Mouse (Mus musculus) liver, postnatal 0 days (tissue): ENCODE results near the gene Tube1. TPM values are rescaled to one million over a fixed set of nuclear protein-coding genes. Genes with fewer than 3 reads are reported as not detected.
A peak's percentile ranks its signal among the peaks of the same experiment; 100 is the strongest.

Experiments
- ATAC-seq: fragments of 200-750 bp; cut with Nextera tagmentation; 2 replicates; pipeline ENCODE4 v1.8.0; 2017; ENCODE audit warnings: mild to moderate bottlenecking, moderate library complexity
- DNase-seq: peaks from one replicate; pipeline ENCODE4 v3.0.0-alpha.2; 2016
- H3K27ac ChIP-seq: fragments of 300-500 bp; sonication (generic); 2 replicates; pipeline ENCODE4 v1.5.1; 2014; ENCODE audit warnings: antibody characterized with exemption, moderate library complexity, mild to moderate bottlenecking, low read depth
- H3K27me3 ChIP-seq: fragments of 300-500 bp; sonication (generic); 2 replicates; pipeline ENCODE4 v1.6.1; 2014; ENCODE audit warnings: low read length, control low read depth, mixed read lengths; ENCODE audit not compliant: insufficient read depth
- H3K36me3 ChIP-seq: fragments of 300-500 bp; sonication (generic); replicated peaks from 2 replicates; pipeline ENCODE4 v1.6.1; 2014; ENCODE audit warnings: mild to moderate bottlenecking, control low read depth, low read length, moderate library complexity, mixed read lengths; ENCODE audit not compliant: insufficient read depth
- H3K4me1 ChIP-seq: fragments of 300-500 bp; sonication (generic); 2 replicates; pipeline ENCODE4 v1.6.1; 2014; ENCODE audit warnings: antibody characterized with exemption, mild to moderate bottlenecking, control low read depth; ENCODE audit not compliant: insufficient read depth
- H3K4me2 ChIP-seq: fragments of 300-500 bp; sonication (generic); 2 replicates; pipeline ENCODE4 v1.6.1; 2014; ENCODE audit warnings: low read depth, mild to moderate bottlenecking, low read length, moderate library complexity, mixed read lengths
- H3K4me3 ChIP-seq: fragments of 300-500 bp; sonication (generic); 2 replicates; pipeline ENCODE4 v1.5.1; 2014; ENCODE audit warnings: low read depth, low read length
- H3K9ac ChIP-seq: fragments of 300-500 bp; sonication (generic); replicated peaks from 2 replicates; pipeline ENCODE4 v1.6.1; 2014; ENCODE audit warnings: mild to moderate bottlenecking, moderate library complexity
- H3K9me3 ChIP-seq: fragments of 300-500 bp; sonication (generic); 2 replicates; pipeline ENCODE4 v1.6.1; 2016; ENCODE audit warnings: mild to moderate bottlenecking, control low read depth, low read length, mixed read lengths
- CTCF ChIP-seq: sonication (generic); IDR thresholded peaks from 2 replicates; pipeline ENCODE4 v1.5.1; 2016; ENCODE audit warnings: antibody characterized with exemption, low read depth
- EP300 ChIP-seq: IDR thresholded peaks from 2 replicates; pipeline ENCODE4 v1.6.1; 2016; ENCODE audit warnings: antibody characterized with exemption, low read depth, mild to moderate bottlenecking
- WGBS: fragments of 180-500 bp; shearing (Covaris S2); extraction: QIAGEN DNeasy Blood & Tissue Kit; methylation state at CpG from one replicate; pipeline ENCODE4 v1.1.7; 2014; ENCODE audit not compliant: insufficient replicate concordance; 5-methylcytosine and 5-hydroxymethylcytosine counted together
- polyA plus RNA-seq: library from polyadenylated mRNA; unstranded; fragments of >200 nt; fragmentation: Nextera tagmentation; extraction: Ambion mirVana; gene quantifications from 2 replicates; pipeline ENCODE4 v1.2.1, GENCODE M21; 2015

Tube1 gene
- polyA plus RNA-seq, 1 experiment from 2014 or later = 2.2 TPM

GRCm38 (mm10) chr10:39162666-39163484 lies 29.1 kb downstream of the Tube1 start:
- no peak for TF ChIP-seq CTCF
- no peak for TF ChIP-seq EP300
- H3K27ac ChIP-seq = no peak overlapping the region
- no peak for DNase-seq
- WGBS = 47% methylated on average over 18 of the region's 18 CpGs
- H3K9me3 ChIP-seq = no peaks in the 10 kb centered on the region
- no peaks in the 10 kb centered on the region for H3K36me3 ChIP-seq
- H3K27me3 ChIP-seq = 0 out of 2 replicates have a peak, but pooled peaks cover 3% of the 10 kb centered on the region
- H3K4me2 ChIP-seq = peak overlapping the region; percentile 55
- H3K4me3 ChIP-seq = no peak overlapping the region
- H3K4me1 ChIP-seq = peaks cover 7% of the 10 kb centered on the region; the same call in 1 of the 2 replicates
- no peak overlapping the region for H3K9ac ChIP-seq
- ATAC-seq = peak; percentile 53; the same call in 1 of the 2 replicates

DNA sequence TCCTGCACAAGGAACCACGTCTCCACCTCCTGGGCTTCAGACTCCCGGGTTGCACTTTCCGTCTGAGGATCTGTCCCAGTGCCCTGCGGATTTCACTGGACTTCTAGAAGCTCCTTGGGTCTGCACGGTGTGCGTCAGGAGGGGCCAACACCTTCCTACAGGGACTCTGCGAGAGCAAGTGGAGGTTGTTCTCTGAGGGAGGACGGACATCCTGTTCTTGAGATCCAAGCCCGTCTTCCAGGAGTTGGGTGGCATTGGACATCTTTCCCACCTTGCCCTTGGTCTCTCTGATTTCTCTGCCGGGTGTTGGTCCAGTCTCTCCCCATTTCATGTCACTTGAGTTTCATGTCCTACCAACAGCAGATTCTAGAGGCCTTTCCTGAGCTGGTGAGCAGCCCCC lies 29.9 kb downstream of the Tube1 start, which contains the start of gene Ccn6:
Gene Ccn6 (minus strand): TSS at position 101 of the 400 bp plus-strand sequence.
- DNase-seq (no peak), ATAC-seq (no peak)
- H3K9ac ChIP-seq = no peak within 1 kb of the TSS
- whole genome bisulfite sequencing = 80% methylated on average over 10 of the region's 10 CpGs
- H3K27ac ChIP-seq = no peak within 1 kb of the TSS
- peak within 1 kb of the TSS; percentile 55 for H3K4me2 ChIP-seq
- TF ChIP-seq CTCF (no peak), EP300 (no peak)
- H3K9me3 ChIP-seq = no peaks in the 10 kb centered on the region
- H3K36me3 ChIP-seq = no peaks in the 10 kb centered on the region
- H3K4me1 ChIP-seq = peaks cover 7% of the 10 kb centered on the region; the same call in 1 of the 2 replicates
- 0 out of 2 replicates have a peak, but pooled peaks cover 3% of the 10 kb centered on the region for H3K27me3 ChIP-seq
- H3K4me3 ChIP-seq = no peak within 1 kb of the TSS

DNA sequence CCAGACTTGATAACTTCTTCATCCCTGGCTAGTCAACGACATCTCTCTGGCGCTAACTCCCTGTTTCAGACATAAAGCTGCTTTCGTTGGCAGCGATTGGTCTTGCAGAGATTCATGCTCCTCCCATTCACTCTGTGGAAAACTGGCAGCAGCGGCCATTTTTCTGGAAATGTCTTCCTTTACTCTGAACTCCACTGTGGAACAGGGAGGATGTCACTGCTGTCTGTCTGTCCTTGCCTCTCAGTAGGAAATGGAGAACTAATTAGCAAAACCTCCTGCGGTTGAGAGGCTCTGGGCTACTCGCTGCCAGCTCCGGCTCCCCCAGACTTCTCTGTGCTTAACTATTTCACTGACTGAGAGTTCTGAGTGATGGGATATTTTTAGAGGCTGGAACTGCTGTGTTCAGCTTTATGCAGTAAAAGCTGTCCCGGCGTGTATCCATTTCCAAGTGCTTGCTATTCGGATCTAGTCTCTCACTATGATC lies 31.9 kb downstream of the Tube1 start:
- peaks cover 10% of the 10 kb centered on the region; the same call in 1 of the 2 replicates for H3K4me1 ChIP-seq
- WGBS = 33% methylated on average over 11 of the region's 11 CpGs
- no peak for TF ChIP-seq CTCF
- TF ChIP-seq EP300 = no peak
- no peak for ATAC-seq
- no peaks in the 10 kb centered on the region for H3K36me3 ChIP-seq
- no peak overlapping the region for H3K9ac ChIP-seq
- H3K27me3 ChIP-seq = 0 out of 2 replicates have a peak, but pooled peaks cover 3% of the 10 kb centered on the region
- H3K4me3 ChIP-seq = no peak overlapping the region
- H3K27ac ChIP-seq = no peak overlapping the region
- H3K4me2 ChIP-seq = peak overlapping the region; percentile 19; the same call in 1 of the 2 replicates
- DNase-seq = no peak
- H3K9me3 ChIP-seq = no peaks in the 10 kb centered on the region

DNA sequence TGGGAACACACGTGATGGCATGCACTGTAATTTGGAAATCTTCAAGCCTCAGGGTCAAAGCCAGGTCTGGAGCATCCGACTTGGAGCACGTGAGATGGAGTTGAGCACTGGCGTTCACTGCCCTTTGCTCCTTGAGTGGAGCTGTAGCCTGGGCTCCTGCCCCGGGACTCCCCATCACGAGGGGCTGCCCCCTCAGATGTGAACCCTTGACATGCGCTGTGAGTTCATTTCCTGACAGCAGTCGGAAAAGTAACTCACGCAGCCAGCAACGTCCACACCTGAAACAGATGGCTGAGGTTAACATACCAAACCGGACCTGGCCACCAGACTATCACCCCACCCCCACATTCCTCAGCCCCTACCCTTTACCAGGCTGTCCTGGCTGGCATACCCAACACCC lies 33.8 kb downstream of the Tube1 start:
- H3K4me2 ChIP-seq = no peak overlapping the region
- H3K4me1 ChIP-seq = peaks cover 18% of the 10 kb centered on the region
- no peak overlapping the region for H3K9ac ChIP-seq
- WGBS = 77% methylated on average over 11 of the region's 11 CpGs
- no peak overlapping the region for H3K27ac ChIP-seq
- no peak for ATAC-seq
- no peak overlapping the region for H3K4me3 ChIP-seq
- H3K27me3 ChIP-seq = 0 out of 2 replicates have a peak, but pooled peaks cover 3% of the 10 kb centered on the region
- no peak for TF ChIP-seq EP300
- no peak for TF ChIP-seq CTCF
- no peak for DNase-seq
- H3K9me3 ChIP-seq = no peaks in the 10 kb centered on the region
- no peaks in the 10 kb centered on the region for H3K36me3 ChIP-seq

DNA sequence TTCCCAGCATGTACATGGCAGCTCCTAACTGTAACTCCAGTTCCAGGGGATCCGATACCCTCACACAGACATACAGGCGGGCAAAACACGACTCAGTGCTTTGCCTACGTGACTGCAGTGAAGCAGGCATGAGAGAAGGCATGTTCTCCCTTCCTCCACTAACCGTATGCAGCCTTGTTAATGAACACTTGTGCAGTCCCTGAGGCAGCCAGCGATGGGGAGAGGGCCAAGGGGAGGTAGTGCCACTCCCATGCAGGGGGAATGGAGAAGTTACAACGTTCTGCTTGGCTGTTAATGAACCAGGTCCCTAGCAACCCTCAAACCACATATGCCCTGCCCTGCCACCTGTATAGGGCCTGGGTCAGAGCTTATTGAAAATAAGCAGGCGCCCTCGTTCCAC lies 35.9 kb downstream of the Tube1 start:
- no peaks in the 10 kb centered on the region for H3K9me3 ChIP-seq
- peaks cover 25% of the 10 kb centered on the region for H3K4me1 ChIP-seq
- H3K4me3 ChIP-seq = no peak overlapping the region
- no peak overlapping the region for H3K9ac ChIP-seq
- H3K27me3 ChIP-seq = 0 out of 2 replicates have a peak, but pooled peaks cover 3% of the 10 kb centered on the region
- no peak for DNase-seq
- no peak for ATAC-seq
- no peaks in the 10 kb centered on the region for H3K36me3 ChIP-seq
- TF ChIP-seq CTCF (no peak), EP300 (no peak)
- 54% methylated on average over 9 of the region's 9 CpGs for WGBS
- no peak overlapping the region for H3K27ac ChIP-seq
- H3K4me2 ChIP-seq = no peak overlapping the region

- Histone ChIP-seq H3K9ac (no peak overlapping the region), H3K4me3 (no peak overlapping the region), H3K9me3 (no peaks in the 10 kb centered on the region), H3K36me3 (no peaks in the 10 kb centered on the region), H3K4me1 (peaks cover 29% of the 10 kb centered on the region), H3K27ac (no peak overlapping the region), H3K4me2 (no peak overlapping the region; the same call in 1 of the 2 replicates), H3K27me3 (0 out of 2 replicates have a peak, but pooled peaks cover 3% of the 10 kb centered on the region)
- TF ChIP-seq CTCF (peak; percentile 82), EP300 (no peak)
- ATAC-seq = no peak
- peak; percentile 80 for DNase-seq
- WGBS = 11% methylated on average over 8 of the region's 8 CpGs
Measured at GRCm38 (mm10) chr10:39170181-39170580, 36.4 kb downstream of the Tube1 start.
